Mouse (Mus musculus) heart, embryonic 14.5 days (tissue): ENCODE data around the gene Tktl1. TPM values are rescaled to one million over a fixed set of nuclear protein-coding genes. Genes with fewer than 3 reads are reported as not detected.
"Not testable (repeated sequence)": the region's sequence is repeated elsewhere in the genome, so short reads cannot be mapped to it uniquely, and the experiment has no call there.

Experiments used
- ATAC-seq: fragments of 200-750 bp; cut with Nextera tagmentation; 2 replicates; pipeline ENCODE4 v1.8.0; 2017; ENCODE audit warnings: low read depth, moderate TSS enrichment; ENCODE audit not compliant: insufficient number of reproducible peaks, insufficient read depth, low FRiP score
- H3K27ac ChIP-seq, 2 experiments: fragments of 200-500 bp in 1 of 2; fragments of 300-500 bp in 1 of 2; sonication (generic) in 1 of 2; replicated peaks in 1 of 2; 2 replicates each; pipeline ENCODE4 v1.5.1; 2012 to 2014; ENCODE audit warnings: low read depth in 2 of 2, low read length in 2 of 2, control low read depth in 1 of 2, mild to moderate bottlenecking in 1 of 2, mixed read lengths in 1 of 2; ENCODE audit not compliant: control insufficient read depth in 1 of 2, insufficient read depth in 1 of 2
- H3K27me3 ChIP-seq: fragments of 300-500 bp; sonication (generic); 2 replicates; pipeline ENCODE4 v1.6.1; 2014; ENCODE audit warnings: mild to moderate bottlenecking, low read length, control low read depth; ENCODE audit not compliant: control insufficient read depth, insufficient read depth
- H3K36me3 ChIP-seq: fragments of 300-500 bp; sonication (generic); 2 replicates; pipeline ENCODE4 v1.6.1; 2014; ENCODE audit warnings: mild to moderate bottlenecking, control low read depth, low read length, mixed read lengths; ENCODE audit not compliant: control insufficient read depth, insufficient read depth
- H3K4me1 ChIP-seq, 2 experiments: fragments of 200-500 bp in 1 of 2; fragments of 300-500 bp in 1 of 2; sonication (generic) in 1 of 2; 2 replicates each; pipeline ENCODE4 v1.6.1; 2012 to 2014; ENCODE audit warnings: low read length in 2 of 2, control low read depth in 1 of 2, mixed read lengths in 1 of 2; ENCODE audit not compliant: control insufficient read depth in 2 of 2, insufficient read depth in 2 of 2
- H3K4me2 ChIP-seq: fragments of 300-500 bp; sonication (generic); 2 replicates; pipeline ENCODE4 v1.6.1; 2014; ENCODE audit warnings: mild to moderate bottlenecking, low read length
- H3K4me3 ChIP-seq, 2 experiments: fragments of 200-500 bp in 1 of 2; fragments of 300-500 bp in 1 of 2; sonication (generic) in 1 of 2; 2 replicates each; pipeline ENCODE4 v1.5.1; 2012 to 2014; ENCODE audit warnings: low read length in 2 of 2, mild to moderate bottlenecking in 2 of 2, control low read depth in 1 of 2, low read depth in 1 of 2, moderate library complexity in 1 of 2; ENCODE audit not compliant: control insufficient read depth in 1 of 2, insufficient read depth in 1 of 2
- H3K9ac ChIP-seq: fragments of 300-500 bp; sonication (generic); 2 replicates; pipeline ENCODE4 v1.6.1; 2014; ENCODE audit warnings: mild to moderate bottlenecking, low read length
- H3K9me3 ChIP-seq: fragments of 300-500 bp; sonication (generic); 2 replicates; pipeline ENCODE4 v1.6.1; 2016; ENCODE audit warnings: low read length, control low read depth; ENCODE audit not compliant: control insufficient read depth
- WGBS: fragments of 180-500 bp; shearing (Covaris S2); extraction: QIAGEN DNeasy Blood & Tissue Kit; methylation state at CpG from one replicate; pipeline ENCODE4 v1.1.7; 2014; 5-methylcytosine and 5-hydroxymethylcytosine counted together
- polyA plus RNA-seq: library from polyadenylated mRNA; unstranded; fragments of >200 nt; fragmentation: Nextera tagmentation; extraction: Ambion mirVana; gene quantifications from 2 replicates; pipeline ENCODE4 v1.2.1, GENCODE M21; 2014

Gene Tktl1
- 0.14 TPM in 1 of 2 replicates, not detected in the other for polyA plus RNA-seq

DNA sequence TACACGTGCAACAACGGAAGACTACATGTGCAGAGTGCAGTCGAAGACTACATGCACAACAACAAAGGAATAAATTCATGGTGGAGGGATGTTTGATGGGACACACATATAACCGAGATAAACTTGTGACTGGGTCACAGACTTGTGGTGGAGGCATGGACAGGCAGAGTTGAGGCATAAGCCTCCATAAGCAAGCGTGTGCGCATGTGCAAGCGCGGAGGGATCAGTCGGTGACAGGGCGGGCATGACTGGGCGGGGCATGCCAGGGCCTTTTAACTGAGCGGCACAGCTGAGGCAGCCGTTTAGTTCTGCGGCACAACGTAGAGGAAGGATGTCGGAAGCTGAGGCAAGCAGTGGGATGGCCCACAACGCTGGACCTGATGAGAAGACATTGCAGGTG is at the start of gene Tktl1:
Gene Tktl1, plus strand, starts transcription at position 301 of the 400 bp plus-strand sequence.
- Histone ChIP-seq H3K9ac (no peak within 1 kb of the TSS), H3K36me3 (no peaks in the 10 kb centered on the region), H3K4me3 (no peak within 1 kb of the TSS), H3K27me3 (no peaks in the 10 kb centered on the region), H3K27ac (no peak within 1 kb of the TSS), H3K9me3 (no peaks in the 10 kb centered on the region), H3K4me1 (no peaks in the 10 kb centered on the region), H3K4me2 (no peak within 1 kb of the TSS)
- 88% methylated on average over 17 of the region's 17 CpGs for WGBS
- ATAC-seq, result no peak

DNA sequence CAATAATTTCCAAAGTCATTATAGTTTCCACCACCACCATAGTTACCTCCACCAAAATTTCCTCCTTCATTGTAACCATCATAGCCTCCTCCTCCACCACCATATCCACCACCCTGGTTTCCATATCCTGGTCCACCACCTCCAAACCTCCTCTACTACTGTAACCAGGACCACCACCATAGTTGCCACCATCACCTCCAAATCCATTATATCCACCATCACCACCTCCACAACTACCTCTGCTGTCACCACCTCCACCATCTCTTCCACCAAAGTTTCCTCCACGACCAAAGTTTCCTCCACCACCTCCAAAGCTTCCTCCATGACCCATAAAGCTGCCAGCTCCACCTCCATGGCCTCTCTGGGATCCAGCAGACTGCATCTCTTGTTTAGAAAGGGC is 41.8 kb upstream of the Tktl1 start, which contains the start of gene Mecp2:
Gene Mecp2, minus strand, starts transcription at position 101 of the 400 bp plus-strand sequence.
- H3K9ac ChIP-seq, H3K4me3 ChIP-seq, H3K27me3 ChIP-seq, H3K4me1 ChIP-seq, H3K36me3 ChIP-seq, H3K4me2 ChIP-seq, H3K9me3 ChIP-seq, ATAC-seq, H3K27ac ChIP-seq: not testable (repeated sequence)
- 18% methylated on average over 1 of the region's 1 CpGs for WGBS

DNA sequence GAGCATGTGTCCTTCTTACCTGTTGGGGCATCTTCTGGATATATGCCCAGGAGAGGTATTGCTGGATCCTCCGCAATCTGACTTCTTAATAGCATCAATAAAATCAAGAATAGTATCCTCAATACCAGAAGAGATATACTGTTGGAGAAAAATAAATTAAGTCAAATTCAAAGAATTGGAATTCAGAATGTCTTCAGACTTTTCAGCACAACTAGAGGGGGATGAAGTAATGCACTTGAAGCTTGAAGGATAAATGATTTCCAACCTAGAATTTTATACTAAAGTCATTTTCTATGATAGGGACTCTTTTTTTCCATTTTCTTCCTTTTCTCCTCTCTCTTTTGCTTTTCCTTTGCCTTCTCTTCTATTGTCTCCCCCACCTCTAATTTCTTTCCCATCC is 9.3 kb upstream of the Tktl1 start, which contains the start of gene Tex28:
Gene Tex28, minus strand, starts transcription at position 101 of the 400 bp plus-strand sequence.
- H3K9ac ChIP-seq, result no peak within 1 kb of the TSS
- no peak within 1 kb of the TSS for H3K4me2 ChIP-seq
- H3K4me3 ChIP-seq, result no peak within 1 kb of the TSS
- WGBS, result 74% methylated on average over 1 of the region's 1 CpGs
- H3K36me3 ChIP-seq, result no peaks in the 10 kb centered on the region
- H3K4me1 ChIP-seq, result no peaks in the 10 kb centered on the region
- ATAC-seq, result no peak
- H3K27ac ChIP-seq, result no peak within 1 kb of the TSS
- H3K27me3 ChIP-seq, result no peaks in the 10 kb centered on the region
- no peaks in the 10 kb centered on the region for H3K9me3 ChIP-seq

DNA sequence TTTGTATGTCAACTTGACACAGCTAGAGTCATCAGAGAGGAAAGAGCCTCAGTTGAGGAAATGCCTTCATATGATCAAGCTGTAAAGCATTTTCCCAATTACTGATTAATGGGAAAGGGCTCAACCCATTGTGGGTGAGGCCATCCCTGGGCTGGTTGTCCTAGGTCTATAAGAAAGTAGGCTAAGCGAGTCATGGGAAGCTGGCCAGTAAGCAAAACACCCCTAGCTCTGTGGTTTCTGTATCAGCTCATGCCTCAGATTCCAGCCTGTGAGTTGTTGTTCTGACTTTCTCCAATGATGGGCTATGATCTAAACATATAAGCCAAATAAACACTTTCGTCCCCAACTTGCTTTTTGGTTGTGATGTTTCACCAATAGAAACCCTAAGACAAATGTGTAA is 26.5 kb downstream of the Tktl1 start:
- no peaks in the 10 kb centered on the region for H3K9me3 ChIP-seq
- no peaks in the 10 kb centered on the region for H3K36me3 ChIP-seq
- ATAC-seq, result no peak
- no peak overlapping the region for H3K4me3 ChIP-seq
- no peak overlapping the region for H3K4me2 ChIP-seq
- 73% methylated on average over 2 of the region's 2 CpGs for WGBS
- H3K9ac ChIP-seq, result no peak overlapping the region
- no peaks in the 10 kb centered on the region for H3K27me3 ChIP-seq
- no peaks in the 10 kb centered on the region for H3K4me1 ChIP-seq
- no peak overlapping the region for H3K27ac ChIP-seq

DNA sequence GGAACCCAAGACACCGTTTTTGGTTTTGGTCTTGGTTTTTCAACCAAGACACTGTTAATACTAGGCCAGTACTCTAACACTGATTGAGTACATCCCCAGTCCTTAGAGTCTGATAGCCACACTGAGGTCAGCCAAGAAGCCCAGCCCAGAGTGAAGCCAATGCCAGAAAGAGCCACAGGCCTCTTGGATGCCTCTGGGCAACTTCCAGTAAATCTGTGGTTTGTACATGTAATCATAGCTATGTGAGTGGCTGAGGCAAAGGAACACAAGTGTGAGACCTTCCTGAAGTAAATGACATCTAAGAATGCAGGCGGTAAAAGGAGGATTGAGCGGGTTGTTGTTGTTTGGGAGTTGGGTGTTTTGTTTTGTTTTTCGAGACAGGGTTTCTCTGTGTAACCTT is 41.4 kb downstream of the Tktl1 start:
- no peak for ATAC-seq
- Histone ChIP-seq H3K27me3 (no peaks in the 10 kb centered on the region), H3K9me3 (no peaks in the 10 kb centered on the region), H3K9ac (no peak overlapping the region), H3K36me3 (peaks cover 14% of the 10 kb centered on the region), H3K4me2 (no peak overlapping the region), H3K4me1 (no peaks in the 10 kb centered on the region), H3K4me3 (no peak overlapping the region), H3K27ac (no peak overlapping the region)
- WGBS, result 90% methylated on average over 4 of the region's 4 CpGs

DNA sequence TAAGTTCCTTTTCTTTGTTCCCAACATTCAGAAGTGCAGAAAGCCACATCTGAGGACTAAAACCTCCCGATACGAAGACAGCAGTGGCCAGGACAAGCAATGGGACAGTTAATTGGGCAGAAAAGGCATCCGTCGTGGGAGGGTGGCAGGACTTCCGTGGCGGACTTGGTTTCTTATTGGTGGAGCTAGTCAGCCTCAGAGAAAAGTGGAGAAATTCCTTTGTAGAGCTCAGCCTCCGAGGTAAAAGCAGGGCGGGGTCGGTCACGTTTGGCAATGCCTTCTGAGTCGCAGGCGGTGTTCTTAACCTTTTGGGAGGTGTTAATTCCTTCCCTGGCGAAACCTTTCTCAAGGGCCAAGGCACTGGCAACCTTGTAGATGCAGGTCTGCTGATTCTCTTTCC is 42.4 kb downstream of the Tktl1 start:
- ATAC-seq, result no peak
- peaks cover 23% of the 10 kb centered on the region for H3K36me3 ChIP-seq
- H3K9me3 ChIP-seq, result no peaks in the 10 kb centered on the region
- no peak overlapping the region for H3K4me2 ChIP-seq
- no peaks in the 10 kb centered on the region for H3K27me3 ChIP-seq
- no peaks in the 10 kb centered on the region for H3K4me1 ChIP-seq
- no peak overlapping the region for H3K27ac ChIP-seq
- H3K4me3 ChIP-seq, result no peak overlapping the region
- 55% methylated on average over 13 of the region's 13 CpGs for WGBS
- no peak overlapping the region for H3K9ac ChIP-seq

DNA sequence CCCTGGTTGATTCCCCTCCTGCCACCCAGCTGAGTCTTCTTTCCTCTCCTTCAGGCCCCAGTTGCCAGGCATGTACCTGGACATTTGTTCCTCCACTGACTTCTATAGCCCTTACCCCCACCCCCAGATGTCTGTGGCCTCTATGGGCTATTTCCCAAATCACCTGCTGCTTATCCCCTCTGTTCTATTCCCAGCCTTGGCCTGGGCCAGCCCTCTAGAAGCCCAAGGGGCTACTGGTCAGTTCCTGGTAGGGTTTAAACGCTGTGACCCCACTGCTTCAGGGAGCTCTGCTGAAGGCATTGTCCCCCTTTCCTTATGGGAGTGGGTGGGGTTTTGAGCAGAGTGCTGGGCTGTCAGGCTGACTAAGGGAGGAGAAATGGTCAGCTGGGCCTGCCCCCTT is 43.0 kb downstream of the Tktl1 start:
- H3K9me3 ChIP-seq, H3K4me2 ChIP-seq, H3K27me3 ChIP-seq, ATAC-seq, H3K4me1 ChIP-seq, H3K4me3 ChIP-seq, H3K9ac ChIP-seq, H3K27ac ChIP-seq: not testable (repeated sequence)
- 35% methylated on average over 1 of the region's 1 CpGs for WGBS
- H3K36me3 ChIP-seq, result peaks cover 30% of the 10 kb centered on the region

DNA sequence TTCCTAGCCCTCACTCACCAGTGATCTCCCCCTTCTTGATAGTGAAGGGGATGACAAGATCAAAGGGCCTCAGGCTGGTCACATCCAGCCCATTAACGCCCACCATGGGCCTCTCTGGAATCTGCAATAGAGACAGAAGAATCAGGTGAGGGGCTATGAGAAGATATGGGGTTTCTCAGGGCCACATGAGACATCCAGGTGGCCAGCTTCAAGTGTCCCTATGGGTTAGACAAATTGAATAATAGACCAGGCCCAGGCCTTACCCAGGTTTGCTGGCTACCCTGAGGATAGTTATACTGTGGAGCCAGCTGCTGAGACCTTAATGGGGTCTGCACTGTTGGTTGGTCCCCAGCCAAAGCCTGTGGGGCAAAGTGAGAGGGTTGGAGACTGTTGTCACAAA is 53.0 kb downstream of the Tktl1 start:
- Histone ChIP-seq H3K9me3 (no peaks in the 10 kb centered on the region), H3K27me3 (no peaks in the 10 kb centered on the region), H3K9ac (no peak overlapping the region), H3K4me2 (no peak overlapping the region), H3K27ac (no peak overlapping the region), H3K36me3 (peaks cover 100% of the 10 kb centered on the region), H3K4me3 (no peak overlapping the region), H3K4me1 (no peaks in the 10 kb centered on the region)
- no peak for ATAC-seq
- WGBS, result 62% methylated on average over 1 of the region's 1 CpGs
